Mouse (Mus musculus): ENCODE results near the gene Olfr961.

- no peak for TF ChIP-seq POLR2A (IDR thresholded peaks at IDR 0.05; ENCODE audit: borderline replicate concordance, low read depth, low read length)
- no peak for TF ChIP-seq CTCF (IDR thresholded peaks at IDR 0.05; ENCODE audit: low read depth, low read length)
Measured at GRCm38 (mm10) chr9:39644785-39645184, at the start of gene Olfr961.

Measured in bone marrow macrophage, adult 2 months (primary cell).